Mouse (Mus musculus): ENCODE measurements around the gene Gpr84. TPM values are rescaled to one million over a fixed set of nuclear protein-coding genes. Genes with fewer than 3 reads are reported as not detected.

The Gpr84 gene
- polyA plus RNA-seq, 1 experiment from 2014 or later = 0.34 TPM

- DNase-seq (ENCODE audit: low spot score) (no peak), ATAC-seq (replicated peaks; ENCODE audit: low FRiP score, low TSS enrichment, low read depth) (no peak)
- no peak overlapping the region for H3K27ac ChIP-seq (ENCODE audit: low read depth)
- peaks cover 11% of the 10 kb centered on the region; the same call in 1 of the 2 replicates for H3K4me1 ChIP-seq (replicated peaks; ENCODE audit: control insufficient read depth, insufficient read depth, low read length)
- H3K9me3 ChIP-seq (ENCODE audit: control insufficient read depth, low read length) = no peaks in the 10 kb centered on the region
- H3K36me3 ChIP-seq (ENCODE audit: control insufficient read depth, insufficient read depth, low read length) = peaks cover 75% of the 10 kb centered on the region
- no peak overlapping the region for H3K4me3 ChIP-seq (ENCODE audit: low read depth, low read length)
- no peaks in the 10 kb centered on the region for H3K27me3 ChIP-seq (replicated peaks; ENCODE audit: control insufficient read depth, insufficient read depth, low read length)
- H3K9ac ChIP-seq (ENCODE audit: low read length) = no peak overlapping the region
- H3K4me2 ChIP-seq (ENCODE audit: low read length) = no peak overlapping the region
- WGBS = 94% methylated on average over 4 of the region's 4 CpGs
These were observed 17.6 kb downstream of the Gpr84 start for GRCm38 (mm10) chr15:103292673-103293345.

GRCm38 (mm10) chr15:103290843-103291242 is 19.6 kb downstream of the Gpr84 start:
- Histone ChIP-seq H3K36me3 (ENCODE audit: control insufficient read depth, insufficient read depth, low read length) (peaks cover 64% of the 10 kb centered on the region), H3K4me1 (replicated peaks; ENCODE audit: control insufficient read depth, insufficient read depth, low read length) (peaks cover 10% of the 10 kb centered on the region; the same call in 1 of the 2 replicates), H3K9me3 (ENCODE audit: control insufficient read depth, low read length) (no peaks in the 10 kb centered on the region), H3K9ac (ENCODE audit: low read length) (no peak overlapping the region), H3K4me3 (ENCODE audit: low read depth, low read length) (no peak overlapping the region), H3K4me2 (ENCODE audit: low read length) (no peak overlapping the region), H3K27me3 (replicated peaks; ENCODE audit: control insufficient read depth, insufficient read depth, low read length) (no peaks in the 10 kb centered on the region), H3K27ac (ENCODE audit: low read depth) (no peak overlapping the region)
- WGBS = 65% methylated on average over 9 of the region's 9 CpGs
- ATAC-seq (replicated peaks; ENCODE audit: low FRiP score, low TSS enrichment, low read depth) = no peak
- no peak for DNase-seq (ENCODE audit: low spot score)

GRCm38 (mm10) chr15:103290417-103290816 is 20.0 kb downstream of the Gpr84 start:
- H3K4me3 ChIP-seq (ENCODE audit: low read depth, low read length) = no peak overlapping the region
- WGBS = 52% methylated on average over 6 of the region's 6 CpGs
- no peak overlapping the region for H3K27ac ChIP-seq (ENCODE audit: low read depth)
- H3K27me3 ChIP-seq (replicated peaks; ENCODE audit: control insufficient read depth, insufficient read depth, low read length) = no peaks in the 10 kb centered on the region
- no peak overlapping the region for H3K4me2 ChIP-seq (ENCODE audit: low read length)
- peaks cover 10% of the 10 kb centered on the region; the same call in 1 of the 2 replicates for H3K4me1 ChIP-seq (replicated peaks; ENCODE audit: control insufficient read depth, insufficient read depth, low read length)
- H3K9me3 ChIP-seq (ENCODE audit: control insufficient read depth, low read length) = no peaks in the 10 kb centered on the region
- no peak overlapping the region for H3K9ac ChIP-seq (ENCODE audit: low read length)
- DNase-seq (ENCODE audit: low spot score) (no peak), ATAC-seq (replicated peaks; ENCODE audit: low FRiP score, low TSS enrichment, low read depth) (no peak)
- peaks cover 60% of the 10 kb centered on the region for H3K36me3 ChIP-seq (ENCODE audit: control insufficient read depth, insufficient read depth, low read length)

- Histone ChIP-seq H3K4me1 (replicated peaks; ENCODE audit: control insufficient read depth, insufficient read depth, low read length) (peaks cover 13% of the 10 kb centered on the region; the same call in 1 of the 2 replicates), H3K9ac (ENCODE audit: low read length) (no peak overlapping the region), H3K27me3 (replicated peaks; ENCODE audit: control insufficient read depth, insufficient read depth, low read length) (no peaks in the 10 kb centered on the region), H3K4me2 (ENCODE audit: low read length) (no peak overlapping the region), H3K36me3 (ENCODE audit: control insufficient read depth, insufficient read depth, low read length) (peaks cover 56% of the 10 kb centered on the region), H3K27ac (ENCODE audit: low read depth) (no peak overlapping the region), H3K9me3 (ENCODE audit: control insufficient read depth, low read length) (no peaks in the 10 kb centered on the region), H3K4me3 (ENCODE audit: low read depth, low read length) (no peak overlapping the region)
- DNase-seq (ENCODE audit: low spot score) (no peak), ATAC-seq (replicated peaks; ENCODE audit: low FRiP score, low TSS enrichment, low read depth) (no peak)
- WGBS = 52% methylated on average over 5 of the region's 5 CpGs
These were observed 20.8 kb downstream of the Gpr84 start for GRCm38 (mm10) chr15:103289600-103289999.

GRCm38 (mm10) chr15:103285778-103286417 is 24.5 kb downstream of the Gpr84 start:
- Histone ChIP-seq H3K4me3 (ENCODE audit: low read depth, low read length) (no peak overlapping the region), H3K9ac (ENCODE audit: low read length) (no peak overlapping the region), H3K27ac (ENCODE audit: low read depth) (no peak overlapping the region), H3K9me3 (ENCODE audit: control insufficient read depth, low read length) (no peaks in the 10 kb centered on the region), H3K27me3 (replicated peaks; ENCODE audit: control insufficient read depth, insufficient read depth, low read length) (no peaks in the 10 kb centered on the region), H3K4me2 (ENCODE audit: low read length) (no peak overlapping the region), H3K4me1 (replicated peaks; ENCODE audit: control insufficient read depth, insufficient read depth, low read length) (peaks cover 13% of the 10 kb centered on the region; the same call in 1 of the 2 replicates), H3K36me3 (ENCODE audit: control insufficient read depth, insufficient read depth, low read length) (peaks cover 26% of the 10 kb centered on the region)
- ATAC-seq (replicated peaks; ENCODE audit: low FRiP score, low TSS enrichment, low read depth) (no peak), DNase-seq (ENCODE audit: low spot score) (no peak)
- 68% methylated on average over 1 of the region's 1 CpGs for WGBS

GRCm38 (mm10) chr15:103284647-103285046 is 25.8 kb downstream of the Gpr84 start:
- Histone ChIP-seq H3K9ac (ENCODE audit: low read length) (no peak overlapping the region), H3K4me2 (ENCODE audit: low read length) (no peak overlapping the region), H3K27ac (ENCODE audit: low read depth) (no peak overlapping the region), H3K4me3 (ENCODE audit: low read depth, low read length) (no peak overlapping the region), H3K36me3 (ENCODE audit: control insufficient read depth, insufficient read depth, low read length) (peaks cover 16% of the 10 kb centered on the region; the same call in 1 of the 2 replicates), H3K27me3 (replicated peaks; ENCODE audit: control insufficient read depth, insufficient read depth, low read length) (no peaks in the 10 kb centered on the region), H3K4me1 (replicated peaks; ENCODE audit: control insufficient read depth, insufficient read depth, low read length) (peaks cover 8% of the 10 kb centered on the region; the same call in 1 of the 2 replicates), H3K9me3 (ENCODE audit: control insufficient read depth, low read length) (no peaks in the 10 kb centered on the region)
- 40% methylated on average over 2 of the region's 2 CpGs for WGBS
- no peak for DNase-seq (ENCODE audit: low spot score)
- ATAC-seq (replicated peaks; ENCODE audit: low FRiP score, low TSS enrichment, low read depth) = no peak

GRCm38 (mm10) chr15:103284066-103284465 is 26.3 kb downstream of the Gpr84 start:
- H3K4me2 ChIP-seq (ENCODE audit: low read length) = no peak overlapping the region
- peaks cover 13% of the 10 kb centered on the region; the same call in 1 of the 2 replicates for H3K36me3 ChIP-seq (ENCODE audit: control insufficient read depth, insufficient read depth, low read length)
- 62% methylated on average over 3 of the region's 3 CpGs for WGBS
- H3K4me1 ChIP-seq (replicated peaks; ENCODE audit: control insufficient read depth, insufficient read depth, low read length) = peaks cover 8% of the 10 kb centered on the region; the same call in 1 of the 2 replicates
- no peak overlapping the region for H3K9ac ChIP-seq (ENCODE audit: low read length)
- DNase-seq (ENCODE audit: low spot score) (peak; percentile 79), ATAC-seq (replicated peaks; ENCODE audit: low FRiP score, low TSS enrichment, low read depth) (no peak)
- H3K9me3 ChIP-seq (ENCODE audit: control insufficient read depth, low read length) = no peaks in the 10 kb centered on the region
- no peaks in the 10 kb centered on the region for H3K27me3 ChIP-seq (replicated peaks; ENCODE audit: control insufficient read depth, insufficient read depth, low read length)
- no peak overlapping the region for H3K4me3 ChIP-seq (ENCODE audit: low read depth, low read length)
- H3K27ac ChIP-seq (ENCODE audit: low read depth) = no peak overlapping the region

- no peaks in the 10 kb centered on the region for H3K9me3 ChIP-seq (ENCODE audit: control insufficient read depth, low read length)
- no peak overlapping the region for H3K27ac ChIP-seq (ENCODE audit: low read depth)
- no peak overlapping the region for H3K4me2 ChIP-seq (ENCODE audit: low read length)
- DNase-seq (ENCODE audit: low spot score) = no peak
- 86% methylated on average over 3 of the region's 3 CpGs for WGBS
- H3K4me1 ChIP-seq (replicated peaks; ENCODE audit: control insufficient read depth, insufficient read depth, low read length) = peaks cover 15% of the 10 kb centered on the region
- no peaks in the 10 kb centered on the region for H3K36me3 ChIP-seq (ENCODE audit: control insufficient read depth, insufficient read depth, low read length)
- H3K27me3 ChIP-seq (replicated peaks; ENCODE audit: control insufficient read depth, insufficient read depth, low read length) = no peaks in the 10 kb centered on the region
- peak; percentile 62 for ATAC-seq (replicated peaks; ENCODE audit: low FRiP score, low TSS enrichment, low read depth)
- H3K9ac ChIP-seq (ENCODE audit: low read length) = no peak overlapping the region
- no peak overlapping the region for H3K4me3 ChIP-seq (ENCODE audit: low read depth, low read length)
These were observed 28.8 kb downstream of the Gpr84 start for GRCm38 (mm10) chr15:103281465-103282205.
